Mouse (Mus musculus) heart, adult 2 months (tissue): ENCODE results near the gene Socs2. TPM values are rescaled to one million over a fixed set of nuclear protein-coding genes. Genes with fewer than 3 reads are reported as not detected.

Experiments used
- DNase-seq, 2 experiments: peaks; one replicate each; pipeline ENCODE4 v3.0.0; 2021
- H3K27ac ChIP-seq: fragments of 200-600 bp; 2 replicates; pipeline ENCODE4 v1.8.1; 2022
- H3K27me3 ChIP-seq: fragments of 200-500 bp; 2 replicates; pipeline ENCODE4 v1.6.1; 2012; ENCODE audit warnings: mild to moderate bottlenecking, low read length, inconsistent platforms, mixed read lengths; ENCODE audit not compliant: control insufficient read depth, insufficient read depth
- H3K36me3 ChIP-seq: fragments of 200-500 bp; 2 replicates; pipeline ENCODE4 v1.6.1; 2012; ENCODE audit warnings: low read length, inconsistent platforms; ENCODE audit not compliant: control insufficient read depth, insufficient read depth
- H3K4me1 ChIP-seq: fragments of 200-500 bp; 2 replicates; pipeline ENCODE4 v1.6.1; 2011; ENCODE audit warnings: low read length; ENCODE audit not compliant: control insufficient read depth, insufficient read depth
- H3K4me3 ChIP-seq: fragments of 200-600 bp; 2 replicates; pipeline ENCODE4 v1.8.1; 2022
- H3K79me2 ChIP-seq: fragments of 200-500 bp; replicated peaks from 2 replicates; pipeline ENCODE4 v1.6.1; 2012; ENCODE audit warnings: mild to moderate bottlenecking, inconsistent platforms, low read length, moderate library complexity, mixed read lengths; ENCODE audit not compliant: control insufficient read depth, insufficient read depth
- H3K9ac ChIP-seq: fragments of 200-500 bp; 2 replicates; pipeline ENCODE4 v1.6.1; 2012; ENCODE audit warnings: low read depth, mild to moderate bottlenecking, control low read depth, inconsistent platforms, low read length, mixed read lengths
- CTCF ChIP-seq: fragments of 200-600 bp; IDR thresholded peaks from 2 replicates; pipeline ENCODE4 v1.8.1; 2022; ENCODE audit warnings: antibody characterized with exemption, mild to moderate bottlenecking, moderate library complexity
- EP300 ChIP-seq: fragments of 200-500 bp; IDR thresholded peaks from 2 replicates; pipeline ENCODE4 v1.6.1; 2011; ENCODE audit warnings: low read depth, low read length, control low read depth; ENCODE audit not compliant: insufficient read depth
- POLR2A ChIP-seq: fragments of 200-500 bp; IDR thresholded peaks from 2 replicates; pipeline ENCODE4 v1.6.1; 2011; ENCODE audit warnings: mild to moderate bottlenecking, low read depth, low read length, control low read depth; ENCODE audit not compliant: insufficient read depth
- WGBS: fragments of 180-500 bp; shearing (Covaris S2); methylation state at CpG from one replicate; pipeline ENCODE4 v1.1.7; 2018; 5-methylcytosine and 5-hydroxymethylcytosine counted together
- intact Hi-C: fragments of 180-260 bp; cut with DNase I; formaldehyde crosslinking; loops from one replicate; pipeline ENCODE4 v1.15.1; 2025
- polyA plus RNA-seq: library from polyadenylated mRNA; depleted of rRNA; stranded (reverse); fragments of >200 nt; gene quantifications from 2 replicates; pipeline ENCODE4 v1.2.3, GENCODE M21; 2012
- total RNA-seq, 2 experiments: library from RNA; stranded (reverse); gene quantifications; 2 replicates each; pipeline ENCODE4 v1.2.3; 2021

The Socs2 gene
- total and polyA plus RNA-seq, 3 experiments = 30.5 to 62.4 (median 49.9) TPM

DNA sequence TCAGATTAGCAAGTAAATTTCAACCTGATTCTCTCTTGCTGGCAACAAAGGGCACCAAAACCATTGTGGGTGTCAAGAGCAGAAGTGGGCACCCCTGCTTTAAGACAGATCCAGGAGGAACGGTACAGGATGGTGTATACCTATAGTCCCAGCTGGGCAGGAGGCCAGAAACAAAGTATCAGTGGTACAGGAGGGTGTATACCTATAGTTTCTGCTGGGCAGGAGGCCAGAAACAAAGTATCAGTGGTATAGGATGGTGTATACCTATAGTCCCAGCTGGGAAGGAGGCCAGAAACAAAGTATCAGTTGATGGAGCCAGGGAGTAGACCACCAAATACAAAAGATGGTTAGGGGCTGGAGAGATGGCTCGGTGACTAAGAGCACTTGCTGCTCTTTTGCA lies 12.2 kb downstream of the Socs2 start:
- TF ChIP-seq EP300 (no peak), POLR2A (no peak), CTCF (no peak)
- intact Hi-C loops = no loop called here
- Histone ChIP-seq H3K27ac (no peak overlapping the region), H3K36me3 (peaks cover 19% of the 10 kb centered on the region), H3K9ac (no peak overlapping the region), H3K4me3 (no peak overlapping the region), H3K79me2 (0 out of 2 replicates have a peak, but pooled peaks cover 2% of the 10 kb centered on the region), H3K27me3 (no peaks in the 10 kb centered on the region), H3K4me1 (peaks cover 10% of the 10 kb centered on the region)
- DNase-seq = no peak
- WGBS = 89% methylated on average over 2 of the region's 2 CpGs

DNA sequence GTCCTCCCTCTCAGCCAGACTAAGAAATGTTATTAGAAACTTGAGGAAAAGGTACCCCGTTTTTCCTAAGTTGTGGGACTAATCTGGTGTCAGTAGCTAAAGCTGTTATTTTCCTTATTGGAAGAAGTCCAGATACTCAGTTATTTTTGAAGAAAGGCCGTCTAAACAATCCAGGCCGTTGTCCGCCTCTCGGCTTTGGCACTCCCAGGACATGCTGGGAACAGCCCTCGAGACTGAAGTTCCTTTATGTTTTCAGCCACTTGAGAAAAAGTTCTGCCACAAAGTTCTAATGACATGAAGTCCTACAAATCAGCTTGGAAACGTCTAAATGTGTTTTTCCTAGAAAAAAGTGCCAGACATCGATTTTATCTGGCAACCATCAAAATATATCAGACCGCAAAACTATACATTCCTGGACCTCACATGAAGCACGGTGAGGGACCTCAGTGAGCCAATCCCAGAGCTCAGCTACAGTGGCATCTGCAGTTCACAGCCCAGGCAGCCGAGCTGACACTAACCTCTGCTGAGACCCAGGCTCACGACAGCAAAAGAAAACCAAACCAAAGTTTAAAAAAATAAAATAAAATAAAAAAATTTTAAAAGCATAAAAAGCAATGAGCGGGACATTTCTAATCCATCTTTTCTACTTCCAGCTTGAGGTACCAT lies 17.2 kb downstream of the Socs2 start:
- Histone ChIP-seq H3K4me1 (peaks cover 10% of the 10 kb centered on the region), H3K9ac (no peak overlapping the region), H3K27ac (peak overlapping the region; percentile 77), H3K4me3 (no peak overlapping the region), H3K79me2 (no peaks in the 10 kb centered on the region), H3K27me3 (no peaks in the 10 kb centered on the region), H3K36me3 (peaks cover 19% of the 10 kb centered on the region)
- WGBS = 32% methylated on average over 13 of the region's 13 CpGs
- no peak for TF ChIP-seq CTCF
- no peak for TF ChIP-seq EP300
- DNase-seq = no peak
- intact Hi-C loops = loop anchor here (5.0 kb wide), 2 partner anchors 138 to 208 kb away; no protein-coding TSS in a partner anchor

GRCm38 (mm10) chr10:95398489-95398888 lies 18.5 kb downstream of the Socs2 start:
- intact Hi-C loops = loop anchor here (5.0 kb wide), 2 partner anchors 136 to 206 kb away; no protein-coding TSS in a partner anchor
- peak overlapping the region; percentile 45 for H3K4me3 ChIP-seq

GRCm38 (mm10) chr10:95397191-95397835 lies 19.7 kb downstream of the Socs2 start:
- H3K36me3 ChIP-seq = peaks cover 17% of the 10 kb centered on the region
- no peaks in the 10 kb centered on the region for H3K79me2 ChIP-seq
- no peaks in the 10 kb centered on the region for H3K27me3 ChIP-seq
- TF ChIP-seq EP300 (no peak), POLR2A (no peak), CTCF (no peak)
- peak overlapping the region; percentile 84 for H3K27ac ChIP-seq
- 54% methylated on average over 7 of the region's 7 CpGs for WGBS
- H3K4me3 ChIP-seq = no peak overlapping the region
- no peak overlapping the region; the same call in 1 of the 2 replicates for H3K9ac ChIP-seq
- intact Hi-C loops = loop anchor here (5.0 kb wide), 2 partner anchors 135 to 205 kb away; no protein-coding TSS in a partner anchor
- H3K4me1 ChIP-seq = peaks cover 10% of the 10 kb centered on the region
- peak in 1 of 2 experiments; percentile 38 for DNase-seq

More at GRCm38 (mm10) chr10:95398489-95398888, 18.5 kb downstream of the Socs2 start:
- H3K4me1 ChIP-seq = peaks cover 10% of the 10 kb centered on the region
- H3K27me3 ChIP-seq = no peaks in the 10 kb centered on the region
- peak; percentile 59 to 73 for DNase-seq
- peaks cover 17% of the 10 kb centered on the region for H3K36me3 ChIP-seq
- 6% methylated on average over 18 of the region's 18 CpGs for WGBS
- TF ChIP-seq POLR2A = no peak
- TF ChIP-seq CTCF = 0 out of 2 replicates have a peak, but pooled peaks have one; percentile 7
- TF ChIP-seq EP300 = 0 out of 2 replicates have a peak, but pooled peaks have one; percentile 24
- H3K27ac ChIP-seq = peak overlapping the region; percentile 84
- H3K79me2 ChIP-seq = no peaks in the 10 kb centered on the region
- peak overlapping the region; percentile 62 for H3K9ac ChIP-seq

DNA sequence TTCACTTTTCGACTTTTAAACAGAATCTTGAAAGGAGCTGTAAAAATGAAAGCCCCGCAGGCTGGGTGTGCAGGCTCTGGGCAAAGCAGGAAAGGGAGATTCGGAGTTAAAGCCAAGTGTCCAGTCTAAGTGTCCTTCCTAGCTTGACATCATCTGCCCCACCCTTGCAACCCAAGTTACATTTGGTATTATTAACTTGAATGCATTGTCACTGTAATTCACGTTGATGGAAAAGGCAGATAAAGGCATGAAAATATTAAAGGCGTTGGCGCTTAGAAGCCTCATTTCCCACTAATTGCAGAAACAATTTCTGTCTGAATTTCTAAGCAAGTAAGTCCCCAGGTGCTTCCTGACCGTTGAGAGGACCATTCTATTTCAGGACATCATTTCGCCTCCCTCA lies 20.6 kb downstream of the Socs2 start:
- peaks cover 10% of the 10 kb centered on the region for H3K4me1 ChIP-seq
- no peaks in the 10 kb centered on the region for H3K79me2 ChIP-seq
- no peaks in the 10 kb centered on the region for H3K27me3 ChIP-seq
- DNase-seq = peak in 1 of 2 experiments; percentile 38
- 29% methylated on average over 8 of the region's 8 CpGs for WGBS
- TF ChIP-seq EP300 (no peak), POLR2A (peak; percentile 39; the same call in 1 of the 2 replicates), CTCF (no peak)
- peak overlapping the region; percentile 84 for H3K27ac ChIP-seq
- peak overlapping the region; percentile 13 for H3K4me3 ChIP-seq
- no peak overlapping the region for H3K9ac ChIP-seq
- H3K36me3 ChIP-seq = peaks cover 17% of the 10 kb centered on the region
- intact Hi-C loops = loop anchor here (1.0 to 5.0 kb wide), 3 partner anchors 19 to 204 kb away; no protein-coding TSS in a partner anchor
